Mouse (Mus musculus) spleen, adult 2 months (tissue): ENCODE results near the gene Zp1.

ENCODE experiments used
- CTCF ChIP-seq: fragments of 200-500 bp; IDR thresholded peaks from 2 replicates; pipeline ENCODE4 v1.5.1; 2011; ENCODE audit warnings: mild to moderate bottlenecking, inconsistent platforms; ENCODE audit not compliant: insufficient read depth, insufficient read length, insufficient replicate concordance; ENCODE audit errors: extremely low read depth
- POLR2A ChIP-seq: fragments of 200-500 bp; IDR thresholded peaks from 2 replicates; pipeline ENCODE4 v1.6.1; 2011; ENCODE audit warnings: low read depth, low read length, inconsistent platforms

- TF ChIP-seq CTCF (no peak), POLR2A (no peak)
Observed at GRCm38 (mm10) chr19:10904927-10905727, 15.3 kb downstream of the Zp1 start.
